Mouse (Mus musculus) C2C12 (cell line): ENCODE measurements around the gene Rars.

Source experiments
- CEBPB ChIP-seq: IDR thresholded peaks from one replicate; pipeline ENCODE4 v1.6.1; 2011; ENCODE audit warnings: low read depth, mild to moderate bottlenecking, control low read depth, moderate library complexity
- CTCF ChIP-seq: IDR thresholded peaks from one replicate; pipeline ENCODE4 v1.5.1; 2011; ENCODE audit not compliant: control insufficient read depth, insufficient read depth, insufficient read length
- FOSL1 ChIP-seq: IDR thresholded peaks from one replicate; pipeline ENCODE4 v1.8.0; 2011; ENCODE audit warnings: mild to moderate bottlenecking, low read length; ENCODE audit not compliant: poor library complexity, insufficient read depth, severe bottlenecking
- MAX ChIP-seq: IDR thresholded peaks from one replicate; pipeline ENCODE4 v1.6.1; 2011; ENCODE audit warnings: mild to moderate bottlenecking, control low read depth
- MYOD1 ChIP-seq: IDR thresholded peaks from one replicate; pipeline ENCODE4 v1.6.1; 2011; ENCODE audit warnings: low read depth; ENCODE audit not compliant: control insufficient read depth, insufficient read length
- MYOG ChIP-seq: IDR thresholded peaks from one replicate; pipeline ENCODE4 v1.6.1; 2011; ENCODE audit not compliant: control insufficient read depth, insufficient read length; ENCODE audit errors: extremely low read depth
- USF1 ChIP-seq: IDR thresholded peaks from one replicate; pipeline ENCODE4 v1.6.1; 2011; ENCODE audit warnings: low read depth, mild to moderate bottlenecking, control low read depth, moderate library complexity

- TF ChIP-seq CTCF (no peak), USF1 (no peak), MAX (no peak), FOSL1 (no peak), MYOD1 (no peak), CEBPB (no peak), MYOG (no peak)
Observed at GRCm38 (mm10) chr11:35798874-35799273, 35.4 kb downstream of the Rars start, which contains the start of gene Fbll1.
